23 mouse cellular contexts compared by ENCODE assay signal in genomic region chr7:120534805-120535204, GRCm38 (mm10).
"Had no signal": no experiment of that assay in that cellular context is flagged by ENCODE, and none has a peak within 500 bp of the region (broad histone marks: within the 10 kb centered on the region; RNA-seq: fewer than 3 reads in every experiment).

No protein-coding gene starts in this region.

- ATAC-seq: intestine, postnatal 0 days; liver, embryonic 12.5 days; midbrain, embryonic 15.5 days had no signal

- H3K4me3 ChIP-seq: hindbrain, embryonic 15.5 days; limb, embryonic 10.5 days; limb, embryonic 13.5 days; liver, embryonic 12.5 days; liver, embryonic 15.5 days; lung, embryonic 15.5 days; midbrain, embryonic 12.5 days; midbrain, embryonic 15.5 days; neural tube, embryonic 12.5 days; neural tube, embryonic 15.5 days had no signal

- H3K9me3 ChIP-seq: hindbrain, embryonic 15.5 days; limb, embryonic 10.5 days; limb, embryonic 13.5 days; liver, embryonic 12.5 days; liver, embryonic 15.5 days; lung, embryonic 15.5 days; midbrain, embryonic 12.5 days; midbrain, embryonic 15.5 days; neural tube, embryonic 12.5 days; neural tube, embryonic 15.5 days had no signal

- H3K27me3 ChIP-seq: hindbrain, embryonic 15.5 days; limb, embryonic 13.5 days; liver, embryonic 12.5 days; liver, embryonic 15.5 days; lung, embryonic 15.5 days; midbrain, embryonic 12.5 days; midbrain, embryonic 15.5 days; neural tube, embryonic 12.5 days; neural tube, embryonic 15.5 days had no signal

- H3K4me2 ChIP-seq: hindbrain, embryonic 15.5 days; limb, embryonic 13.5 days; liver, embryonic 12.5 days; liver, embryonic 15.5 days; lung, embryonic 15.5 days; midbrain, embryonic 12.5 days; midbrain, embryonic 15.5 days; neural tube, embryonic 12.5 days; neural tube, embryonic 15.5 days had no signal

- H3K4me1 ChIP-seq: hindbrain, embryonic 15.5 days; limb, embryonic 10.5 days; limb, embryonic 13.5 days; liver, embryonic 12.5 days; liver, embryonic 15.5 days; lung, embryonic 15.5 days; midbrain, embryonic 12.5 days; midbrain, embryonic 15.5 days; neural tube, embryonic 12.5 days; neural tube, embryonic 15.5 days had no signal

- H3K27ac ChIP-seq: hindbrain, embryonic 15.5 days; limb, embryonic 10.5 days; limb, embryonic 13.5 days; liver, embryonic 12.5 days; liver, embryonic 15.5 days; lung, embryonic 15.5 days; midbrain, embryonic 12.5 days; midbrain, embryonic 15.5 days; neural tube, embryonic 12.5 days; neural tube, embryonic 15.5 days; stomach, postnatal 0 days had no signal

- DNase-seq: layer of hippocampus, adult 9-11 months; liver; lung, adult 18-20 months; lung, postnatal 10 days; lung, postnatal 4 days; right cerebral cortex, adult 18-20 months; right cerebral cortex, postnatal 14 days; right cerebral cortex, postnatal 4 days; thymus, adult 2 months; thymus, postnatal 14 days; thymus, postnatal 4 days had no signal

- H3K36me3 ChIP-seq: hindbrain, embryonic 15.5 days; limb, embryonic 10.5 days; limb, embryonic 13.5 days; liver, embryonic 12.5 days; liver, embryonic 15.5 days; lung, embryonic 15.5 days; midbrain, embryonic 12.5 days; midbrain, embryonic 15.5 days; neural tube, embryonic 12.5 days; neural tube, embryonic 15.5 days had no signal

- H3K9ac ChIP-seq: hindbrain, embryonic 15.5 days; limb, embryonic 13.5 days; liver, embryonic 12.5 days; liver, embryonic 15.5 days; lung, embryonic 15.5 days; midbrain, embryonic 12.5 days; midbrain, embryonic 15.5 days; neural tube, embryonic 12.5 days; neural tube, embryonic 15.5 days had no signal
